Mouse (Mus musculus) cerebellum, postnatal 10 days (tissue): ENCODE measurements around the gene Col8a1.

Experiments
- DNase-seq, 2 experiments: peaks; one replicate each; pipeline ENCODE4 v3.0.0; 2021; ENCODE audit warnings: mixed read lengths in 2 of 2

Gene Col8a1

DNA sequence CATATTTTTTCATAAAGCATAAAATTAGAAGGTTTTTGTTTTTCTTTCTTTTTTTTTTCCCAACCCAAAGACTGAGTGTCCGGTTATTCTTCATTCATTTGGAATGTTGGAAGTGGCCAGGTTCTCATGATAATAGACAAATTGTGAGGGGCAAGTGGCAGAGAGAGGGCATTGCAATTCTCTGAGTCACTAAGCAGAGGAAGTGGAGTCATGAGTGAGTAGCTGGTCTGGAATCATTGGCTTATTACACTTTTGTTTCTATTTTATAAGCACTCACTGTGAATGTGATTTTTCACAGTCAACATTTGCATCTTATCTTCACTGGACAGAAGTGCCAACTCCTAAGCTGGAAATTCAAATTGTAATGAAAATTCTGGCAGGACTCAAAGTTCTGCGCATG, 82.9 kb downstream of the Col8a1 start:
- no peak for DNase-seq

- DNase-seq: peak; percentile 56 to 65
Observed at GRCm38 (mm10) chr16:57669348-57669747, 85.2 kb downstream of the Col8a1 start.

DNA sequence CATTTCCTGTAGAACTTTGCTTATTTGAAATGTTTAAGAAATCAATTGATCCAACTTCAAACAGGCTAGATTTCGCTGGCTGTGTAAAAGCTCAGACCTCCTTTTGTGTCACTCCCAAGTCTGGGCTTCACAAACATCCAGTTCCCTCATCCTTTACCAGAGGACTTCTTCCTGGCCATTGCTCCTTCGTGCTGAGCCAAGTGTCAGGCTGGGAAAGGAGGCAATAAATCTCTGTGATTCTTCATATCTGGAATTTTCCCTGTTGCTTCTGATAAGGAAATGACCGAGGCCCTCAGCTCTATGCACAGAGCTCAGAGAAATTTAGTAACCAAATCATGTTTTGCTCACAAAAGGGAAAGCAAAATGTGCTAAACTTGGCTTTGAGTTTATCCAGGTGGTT, 91.9 kb downstream of the Col8a1 start:
- no peak for DNase-seq

GRCm38 (mm10) chr16:57649888-57650287, 104.6 kb downstream of the Col8a1 start:
- DNase-seq: peak; percentile 30 to 31

DNA sequence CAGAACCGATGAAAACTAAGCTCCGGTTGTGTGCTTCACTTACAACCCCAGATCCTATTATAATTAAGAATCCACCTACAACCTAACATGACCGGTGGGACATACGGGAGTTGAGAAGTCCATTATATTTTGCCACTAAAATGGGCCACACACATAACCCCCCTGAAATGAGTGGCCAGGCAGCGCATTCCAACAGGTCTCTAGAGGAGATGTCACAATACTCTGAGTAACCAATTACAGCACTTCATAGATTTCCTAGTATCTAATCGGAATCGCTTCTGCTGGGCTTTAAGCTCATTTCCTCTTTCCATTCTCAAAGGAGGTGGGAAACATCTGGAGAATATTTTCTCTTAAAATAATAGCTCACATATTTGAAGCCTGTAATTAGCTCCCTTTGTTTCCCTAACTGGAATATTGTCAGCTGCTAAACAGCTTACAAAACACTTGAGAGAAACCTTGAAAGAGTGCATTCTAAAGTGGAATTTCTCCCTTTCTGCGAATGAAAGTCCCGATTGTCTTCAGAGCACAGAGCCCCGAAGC, 113.1 kb downstream of the Col8a1 start:
- no peak for DNase-seq

DNA sequence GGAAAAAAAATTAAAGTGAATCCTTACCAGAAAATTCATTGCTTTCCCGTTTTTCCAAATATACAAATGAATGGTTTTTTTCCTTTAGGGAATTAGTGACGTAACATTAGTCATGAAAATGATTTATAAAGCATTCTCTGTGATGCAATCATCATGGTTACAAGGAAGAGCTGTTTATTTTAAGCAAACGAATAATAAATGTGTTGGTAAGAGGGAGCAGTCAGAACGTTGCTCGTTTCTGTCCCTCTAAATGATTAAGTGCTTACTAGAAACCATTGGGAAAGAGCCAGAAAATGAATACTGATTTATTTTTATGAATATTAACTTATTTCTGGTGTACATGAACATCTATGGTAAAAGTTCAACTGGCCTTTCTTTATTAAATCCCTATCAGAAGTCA, 119.8 kb downstream of the Col8a1 start:
- no peak for DNase-seq

GRCm38 (mm10) chr16:57634191-57634590, 120.3 kb downstream of the Col8a1 start:
- peak; percentile 85 to 89 for DNase-seq

DNA sequence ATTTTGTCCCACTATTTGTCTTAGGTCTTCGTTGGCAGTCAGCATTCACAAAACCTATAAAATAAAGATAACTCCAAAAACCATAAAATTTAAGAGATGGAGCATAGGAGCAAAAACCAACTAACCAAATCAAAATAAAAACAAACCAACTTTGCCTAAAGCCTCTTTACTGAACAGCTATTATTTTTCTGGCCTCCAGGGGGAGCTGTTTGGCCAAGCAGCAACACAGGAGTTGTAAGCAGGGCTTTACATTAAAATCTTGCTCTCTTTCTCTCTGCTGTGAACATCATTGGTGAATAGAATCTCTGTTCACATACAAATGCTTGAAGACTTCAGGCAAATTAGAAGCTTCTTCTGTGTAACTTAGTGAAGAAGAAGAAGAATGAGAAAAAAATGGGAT, 142.8 kb downstream of the Col8a1 start:
- peak; percentile 59 to 74 for DNase-seq

- peak; percentile 91 to 93 for DNase-seq
Observed at GRCm38 (mm10) chr16:57606444-57607227, 147.9 kb downstream of the Col8a1 start, which contains the start of gene Cmss1. Cmss1 (minus strand) TSS chr16:57606864.

DNA sequence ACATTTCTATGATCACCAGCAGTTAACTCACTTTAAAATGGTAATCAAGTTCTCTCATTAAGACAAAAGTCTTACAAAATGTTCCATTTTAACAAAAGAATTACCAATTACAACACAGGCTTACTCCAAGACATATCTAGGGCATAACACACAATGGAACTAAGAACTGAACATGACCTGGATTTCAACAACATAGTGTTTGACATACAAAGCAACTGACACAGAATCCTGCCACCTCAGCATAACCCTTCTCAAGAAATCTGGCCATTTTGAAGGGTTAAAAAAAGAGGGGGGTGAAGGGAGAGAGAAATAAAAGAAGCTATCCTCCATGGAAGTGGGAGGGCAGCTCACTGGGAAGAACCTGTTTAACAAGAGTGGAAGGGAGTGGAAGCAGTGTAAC, 153.5 kb downstream of the Col8a1 start:
- DNase-seq: no peak

- DNase-seq: no peak
Observed at GRCm38 (mm10) chr16:57597295-57597957, 157.1 kb downstream of the Col8a1 start.

DNA sequence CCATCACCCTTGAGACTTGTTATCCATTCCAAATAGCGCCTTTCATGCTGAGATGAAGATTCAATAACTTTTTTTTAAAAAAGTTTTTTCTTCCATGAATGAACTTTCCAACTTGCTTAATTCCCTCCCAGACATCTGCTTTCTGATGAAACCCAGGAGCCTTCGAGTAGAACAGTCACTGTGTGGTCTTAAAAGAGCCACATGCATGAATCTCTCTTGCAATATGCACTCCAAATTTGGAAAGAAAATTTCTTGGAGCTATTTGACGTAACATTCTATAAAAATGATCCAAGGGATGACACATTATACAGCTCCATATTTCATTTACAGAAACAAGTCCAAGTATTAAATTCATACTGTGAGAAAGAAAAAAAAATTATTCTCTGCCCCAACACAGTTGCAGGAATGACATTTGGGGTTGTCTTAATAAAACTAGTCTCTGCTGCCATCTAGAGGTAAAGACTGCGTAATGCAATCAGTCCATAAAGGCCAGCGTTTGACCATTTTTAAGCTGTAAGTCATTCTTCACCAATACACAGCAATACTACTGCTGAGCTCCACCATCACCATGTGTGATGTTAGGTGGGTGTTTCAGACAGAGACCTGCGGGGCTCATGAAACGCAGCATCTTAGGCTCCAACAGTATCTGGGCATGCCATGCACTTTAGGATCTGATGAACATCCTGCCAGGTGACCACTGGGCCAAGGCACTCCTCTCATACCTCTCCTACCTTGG, 160.9 kb downstream of the Col8a1 start:
- peak; percentile 41 to 71 for DNase-seq

DNA sequence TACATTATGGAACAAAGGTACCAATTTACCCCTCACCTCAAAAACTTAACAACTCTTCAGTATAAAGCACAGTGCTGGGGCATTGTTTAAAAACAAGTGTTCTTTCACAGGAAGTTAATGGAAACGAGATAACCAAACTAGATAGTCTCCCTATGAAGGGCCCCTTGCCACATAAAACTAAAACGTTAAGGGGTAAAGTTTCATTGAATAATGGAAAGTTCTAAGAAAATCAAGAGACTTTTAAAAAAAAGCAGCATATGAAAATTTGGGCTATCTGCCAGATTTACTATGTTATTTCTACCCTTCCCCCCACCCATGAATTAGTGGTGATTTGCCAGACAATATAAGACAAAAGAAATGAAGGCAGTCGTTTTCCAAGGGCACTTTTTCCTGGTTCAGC, 169.3 kb downstream of the Col8a1 start:
- no peak for DNase-seq

GRCm38 (mm10) chr16:57582008-57582407, 172.5 kb downstream of the Col8a1 start:
- no peak for DNase-seq

GRCm38 (mm10) chr16:57580041-57580440, 174.5 kb downstream of the Col8a1 start:
- DNase-seq: no peak

- peak in 1 of 2 experiments; percentile 8 for DNase-seq
Observed at GRCm38 (mm10) chr16:57577519-57577918, 177.0 kb downstream of the Col8a1 start.

DNA sequence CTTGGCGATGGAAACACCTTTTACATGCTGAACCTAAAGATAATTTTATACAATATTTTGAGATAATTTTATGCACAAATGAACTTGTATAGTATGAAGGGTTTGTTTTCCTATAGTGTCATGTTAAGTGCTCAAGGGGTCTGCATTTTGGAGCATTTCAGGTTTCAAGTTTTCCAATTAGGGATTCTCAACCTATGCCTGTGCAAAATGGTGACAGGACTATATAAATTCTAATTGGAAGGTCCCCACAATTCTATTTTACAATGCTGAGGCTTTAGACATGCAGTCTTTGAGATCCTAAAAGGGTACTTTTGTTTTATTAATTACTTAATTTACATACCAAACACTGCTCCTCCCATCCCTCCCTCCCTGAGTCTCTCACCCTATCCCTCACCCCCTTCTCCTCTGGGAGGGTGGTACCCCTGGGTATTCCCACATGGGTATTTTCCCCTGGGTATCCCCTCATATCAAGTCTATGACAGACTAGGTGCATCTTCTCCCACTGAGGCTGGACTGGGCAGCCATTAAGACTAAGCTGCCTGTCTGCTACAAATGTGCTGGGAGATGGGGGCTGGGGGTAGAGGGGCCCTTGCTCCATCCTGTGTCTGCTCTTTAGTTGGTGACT, 178.7 kb downstream of the Col8a1 start:
- DNase-seq: no peak
